Mouse (Mus musculus) frontal cortex, postnatal 36 days (tissue): Measurements from ENCODE around the gene Spib.

Experiments
- DNase-seq, 2 experiments: peaks; one replicate each; pipeline ENCODE4 v3.0.0; 2022; ENCODE audit warnings: low spot score in 2 of 2

The Spib gene

DNA sequence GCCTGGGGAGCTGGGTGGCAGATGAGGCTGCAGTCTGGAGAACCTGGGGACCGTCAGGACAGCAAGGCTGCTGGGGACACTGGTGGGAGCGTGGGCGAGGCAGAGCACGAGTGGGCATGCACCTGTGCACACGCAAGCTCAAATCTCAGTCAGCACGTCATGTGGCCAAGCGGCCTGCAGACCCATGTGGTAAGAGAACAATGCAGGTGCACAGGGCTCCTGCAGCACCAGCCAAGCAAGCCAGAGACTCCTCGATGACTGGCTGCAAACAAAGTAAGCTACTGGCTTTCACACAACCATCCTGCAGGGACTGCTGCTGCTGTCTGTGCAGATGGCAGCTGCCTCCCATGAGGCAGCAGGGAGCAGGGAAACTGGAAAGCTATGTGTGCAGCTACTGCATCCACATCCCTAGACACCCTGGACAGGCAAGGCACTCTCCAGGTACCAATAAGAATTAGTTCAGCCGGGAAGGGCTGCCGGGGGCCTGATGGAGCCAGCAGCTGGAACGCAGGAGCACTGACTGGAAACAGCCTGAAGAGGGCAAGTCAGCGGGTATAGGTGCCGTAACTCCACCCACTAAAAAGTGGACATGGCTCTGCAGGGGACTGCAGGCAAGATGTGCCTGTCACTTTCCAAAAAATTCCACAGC is 44.8 kb downstream of the Spib start:
- DNase-seq: no peak

DNA sequence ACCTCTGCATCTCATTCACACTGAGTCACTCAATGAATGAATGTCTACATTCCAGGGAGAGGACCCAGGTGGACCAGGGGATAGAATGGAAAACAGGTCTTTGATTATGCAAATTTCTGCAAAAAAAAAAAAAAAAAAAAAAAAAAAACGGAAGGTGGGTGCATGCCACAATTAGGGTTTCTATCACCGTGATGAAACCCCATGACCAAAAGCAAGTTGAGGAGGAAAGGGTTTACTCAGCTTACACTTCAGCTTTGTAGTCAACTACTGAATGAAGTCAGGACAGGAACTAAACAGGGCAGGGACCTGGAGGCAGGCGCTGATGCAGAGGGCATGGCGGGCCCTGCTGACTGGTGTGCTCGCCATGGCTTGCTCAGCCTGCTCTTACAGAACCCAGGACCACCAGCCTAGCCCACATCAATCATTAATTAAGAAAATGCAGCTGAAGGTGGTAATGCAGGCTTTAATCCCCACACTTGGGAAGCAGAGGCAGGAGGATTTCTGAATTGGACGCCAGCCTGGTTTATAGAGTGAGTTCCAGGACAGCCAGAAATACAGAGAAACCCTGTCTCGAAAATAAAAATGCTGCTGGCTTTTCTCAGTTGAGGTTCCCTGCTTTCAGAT is 46.2 kb downstream of the Spib start:
- DNase-seq: no peak

- peak; percentile 87 to 88 for DNase-seq
Observed at GRCm38 (mm10) chr7:44484841-44485571, 46.9 kb downstream of the Spib start.

DNA sequence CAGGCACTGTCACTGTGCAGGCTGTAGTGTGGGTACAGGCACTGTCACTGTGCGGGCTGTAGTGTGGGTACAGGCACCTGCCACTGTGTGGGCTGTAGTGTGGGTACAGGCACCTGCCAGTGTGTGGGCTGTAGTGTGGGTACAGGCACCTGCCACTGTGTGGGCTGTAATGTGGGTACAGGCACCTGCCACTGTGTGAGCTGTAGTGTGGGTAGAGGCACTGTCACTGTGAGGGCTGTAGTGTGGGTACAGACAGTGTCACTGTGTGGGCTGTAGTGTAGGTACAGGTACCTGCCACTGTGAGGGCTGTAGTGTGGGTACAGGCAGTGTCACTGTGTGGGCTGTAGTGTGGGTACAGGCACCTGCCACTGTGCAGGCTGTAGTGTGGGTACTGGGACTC is 47.8 kb downstream of the Spib start:
- no peak for DNase-seq

DNA sequence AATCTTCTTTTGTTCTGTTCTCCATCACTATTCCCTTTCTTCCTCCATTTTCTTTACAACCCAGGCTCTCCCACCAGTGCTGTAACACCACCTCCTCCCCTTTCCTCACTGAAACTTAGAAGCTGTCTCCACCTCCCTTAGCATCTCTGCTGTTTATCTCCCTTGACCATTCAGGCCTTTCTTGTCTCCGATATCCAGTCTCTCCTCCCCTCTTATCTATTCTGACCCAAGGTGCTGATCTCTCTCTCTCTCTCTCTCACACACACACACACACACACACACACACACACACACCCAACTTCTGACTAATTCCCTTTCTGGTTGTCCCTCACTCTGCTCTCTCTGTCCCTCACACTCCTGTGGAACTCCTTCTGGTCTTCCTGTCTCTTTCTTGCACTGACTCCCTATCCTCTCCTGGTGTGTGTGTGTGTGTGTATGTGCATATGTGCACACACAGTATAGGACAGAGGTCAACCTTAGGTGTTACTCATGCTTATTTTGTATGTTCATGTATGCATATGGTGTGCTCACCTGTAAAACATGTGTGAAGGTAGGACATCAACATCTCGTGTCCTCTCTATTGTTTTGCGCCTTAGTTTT is 48.9 kb downstream of the Spib start:
- DNase-seq: no peak
